8 mouse cellular contexts compared by ENCODE assay signal in the genomic region with DNA sequence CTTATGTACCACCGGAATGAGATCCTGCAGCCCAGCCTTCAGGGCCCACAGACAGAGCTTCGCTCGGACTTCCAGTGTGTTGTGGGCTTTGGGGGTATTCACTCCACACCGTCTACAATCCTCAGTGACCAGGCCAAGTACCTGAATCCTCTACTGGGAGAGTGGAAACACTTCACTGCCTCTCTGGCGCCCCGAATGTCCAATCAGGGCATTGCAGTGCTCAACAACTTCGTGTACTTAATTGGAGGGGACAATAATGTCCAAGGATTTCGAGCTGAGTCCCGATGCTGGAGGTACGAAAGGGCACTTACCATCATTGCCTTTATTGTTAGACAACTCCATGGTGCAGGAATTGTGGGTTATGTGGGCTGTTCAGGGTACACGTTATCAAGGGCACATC. TPM values are rescaled to one million over a fixed set of nuclear protein-coding genes. Genes with fewer than 3 reads are reported as not detected.
DNase-seq lines count a peak whose midpoint lies in the region; ATAC-seq and TF ChIP-seq lines count a peak whose summit lies in the region.
"Had no signal": no experiment of that assay in that cellular context is flagged by ENCODE, and none has a peak within 500 bp of the region (broad histone marks: within the 10 kb centered on the region; RNA-seq: fewer than 3 reads in every experiment).

No protein-coding gene starts in this region.

- peak; percentile 77 for TF ChIP-seq CTCF in intestine, postnatal 0 days (IDR thresholded peaks at IDR 0.05; ENCODE audit: low read depth)

- no peak overlapping the region for H3K4me3 ChIP-seq in intestine, postnatal 0 days (ENCODE audit: low read depth, low read length)
- no peak overlapping the region for H3K4me3 ChIP-seq in intestine, embryonic 15.5 days (replicated peaks)
- H3K4me3 ChIP-seq in embryonic facial prominence, embryonic 11.5 days (ENCODE audit: low read depth, low read length), result no peak overlapping the region
- H3K4me3 ChIP-seq in intestine, embryonic 16.5 days (ENCODE audit: low read length), result no peak overlapping the region
- H3K4me3 ChIP-seq: liver, embryonic 15.5 days had no signal

- no peaks in the 10 kb centered on the region for H3K27me3 ChIP-seq in intestine, postnatal 0 days (replicated peaks; ENCODE audit: control insufficient read depth, insufficient read depth, low read length)
- no peaks in the 10 kb centered on the region for H3K27me3 ChIP-seq in intestine, embryonic 15.5 days (replicated peaks)
- H3K27me3 ChIP-seq in embryonic facial prominence, embryonic 11.5 days (ENCODE audit: control insufficient read depth, insufficient read depth, low read length), result no peaks in the 10 kb centered on the region
- no peaks in the 10 kb centered on the region for H3K27me3 ChIP-seq in intestine, embryonic 16.5 days (replicated peaks; ENCODE audit: control insufficient read depth, insufficient read depth, low read length)
- H3K27me3 ChIP-seq: liver, embryonic 15.5 days had no signal

- H3K4me1 ChIP-seq in intestine, postnatal 0 days (replicated peaks; ENCODE audit: control insufficient read depth, insufficient read depth, low read length), result no peaks in the 10 kb centered on the region
- no peaks in the 10 kb centered on the region for H3K4me1 ChIP-seq in intestine, embryonic 15.5 days (replicated peaks)
- H3K4me1 ChIP-seq in embryonic facial prominence, embryonic 11.5 days (ENCODE audit: control insufficient read depth, insufficient read depth, low read length), result no peaks in the 10 kb centered on the region
- H3K4me1 ChIP-seq in intestine, embryonic 16.5 days (ENCODE audit: control insufficient read depth, insufficient read depth, low read length), result no peaks in the 10 kb centered on the region

- peak; percentile 52 for DNase-seq in 3T3-L1 (ENCODE audit: low read depth, low spot score)
- peak; percentile 18 for DNase-seq in A20 (ENCODE audit: low read depth, low spot score)
- peak; percentile 44 for DNase-seq in embryonic facial prominence, embryonic 11.5 days (ENCODE audit: low spot score)
- peak; percentile 73 for DNase-seq in testis, postnatal 10 days (ENCODE audit: low spot score)

- H3K4me2 ChIP-seq in intestine, postnatal 0 days (replicated peaks; ENCODE audit: low read depth), result no peak overlapping the region
- H3K4me2 ChIP-seq in intestine, embryonic 15.5 days (replicated peaks), result no peak overlapping the region
- H3K4me2 ChIP-seq in embryonic facial prominence, embryonic 11.5 days (ENCODE audit: low read depth, low read length), result no peak overlapping the region
- H3K4me2 ChIP-seq in intestine, embryonic 16.5 days (ENCODE audit: low read depth, low read length), result no peak overlapping the region
- H3K4me2 ChIP-seq: liver, embryonic 15.5 days had no signal

- H3K27ac ChIP-seq in intestine, postnatal 0 days (ENCODE audit: low read depth, low read length), result no peak overlapping the region
- H3K27ac ChIP-seq in intestine, embryonic 15.5 days, result no peak overlapping the region
- H3K27ac ChIP-seq in embryonic facial prominence, embryonic 11.5 days (replicated peaks; ENCODE audit: low read depth, low read length), result no peak overlapping the region
- no peak overlapping the region for H3K27ac ChIP-seq in intestine, embryonic 16.5 days (ENCODE audit: low read length)
- H3K27ac ChIP-seq: liver, embryonic 15.5 days had no signal

- WGBS in intestine, postnatal 0 days, result 68% methylated on average over 11 of the region's 11 CpGs
- 67% methylated on average over 11 of the region's 11 CpGs for WGBS in intestine, embryonic 15.5 days
- WGBS in embryonic facial prominence, embryonic 11.5 days, result 66% methylated on average over 11 of the region's 11 CpGs
- WGBS in intestine, embryonic 16.5 days, result 68% methylated on average over 11 of the region's 11 CpGs

- ATAC-seq in intestine, postnatal 0 days, result no peak
- no peak for ATAC-seq in intestine, embryonic 15.5 days
- no peak for ATAC-seq in embryonic facial prominence, embryonic 11.5 days (replicated peaks; ENCODE audit: insufficient number of reproducible peaks, low FRiP score, low TSS enrichment, low read depth)
- no peak for ATAC-seq in intestine, embryonic 16.5 days

- H3K9me3 ChIP-seq in intestine, postnatal 0 days (ENCODE audit: control insufficient read depth), result no peaks in the 10 kb centered on the region
- no peaks in the 10 kb centered on the region for H3K9me3 ChIP-seq in intestine, embryonic 15.5 days
- no peaks in the 10 kb centered on the region for H3K9me3 ChIP-seq in embryonic facial prominence, embryonic 11.5 days (replicated peaks; ENCODE audit: control insufficient read depth, low read length)
- H3K9me3 ChIP-seq in intestine, embryonic 16.5 days (ENCODE audit: control insufficient read depth, low read length), result no peaks in the 10 kb centered on the region
- H3K9me3 ChIP-seq: liver, embryonic 15.5 days had no signal

- H3K9ac ChIP-seq in intestine, postnatal 0 days (ENCODE audit: low read depth, low read length), result no peak overlapping the region
- no peak overlapping the region for H3K9ac ChIP-seq in intestine, embryonic 15.5 days
- H3K9ac ChIP-seq in embryonic facial prominence, embryonic 11.5 days (replicated peaks; ENCODE audit: low read length), result no peak overlapping the region
- no peak overlapping the region for H3K9ac ChIP-seq in intestine, embryonic 16.5 days (ENCODE audit: low read depth, low read length)
- H3K9ac ChIP-seq: liver, embryonic 15.5 days had no signal

- H3K36me3 ChIP-seq in intestine, postnatal 0 days (ENCODE audit: control insufficient read depth, insufficient read depth), result peaks cover 54% of the 10 kb centered on the region
- peaks cover 29% of the 10 kb centered on the region for H3K36me3 ChIP-seq in intestine, embryonic 15.5 days
- peaks cover 8% of the 10 kb centered on the region for H3K36me3 ChIP-seq in embryonic facial prominence, embryonic 11.5 days (replicated peaks; ENCODE audit: control insufficient read depth, insufficient read depth, low read depth, low read length)
- H3K36me3 ChIP-seq in intestine, embryonic 16.5 days (ENCODE audit: control insufficient read depth, insufficient read depth, low read length), result peaks cover 15% of the 10 kb centered on the region

RNA-seq across cellular contexts. Expression of gene Klhl22, which starts 17.4 kb away (rescaled TPM):
- 29.0 and 29.9 TPM in 2 replicates for polyA plus RNA-seq in intestine, postnatal 0 days (2015; fragmentation: Nextera tagmentation; extraction: Ambion mirVana)
- 52.3 and 55.6 TPM in 2 replicates for polyA plus RNA-seq in intestine, embryonic 15.5 days (2015; fragmentation: Nextera tagmentation; extraction: Ambion mirVana)
- polyA plus RNA-seq in embryonic facial prominence, embryonic 11.5 days (2014; fragmentation: Nextera tagmentation; extraction: Ambion mirVana), result 48.0 and 58.1 TPM in 2 replicates
- polyA plus RNA-seq in intestine, embryonic 16.5 days (2015; fragmentation: Nextera tagmentation; extraction: Ambion mirVana), result 56.5 and 59.2 TPM in 2 replicates

RNA-seq across cellular contexts. Expression of gene Scarf2, which starts 20.3 kb away (rescaled TPM):
- 6.3 and 6.9 TPM in 2 replicates for polyA plus RNA-seq in intestine, postnatal 0 days (2015; fragmentation: Nextera tagmentation; extraction: Ambion mirVana)
- polyA plus RNA-seq in intestine, embryonic 15.5 days (2015; fragmentation: Nextera tagmentation; extraction: Ambion mirVana), result 11.5 and 11.7 TPM in 2 replicates
- 13.5 and 15.3 TPM in 2 replicates for polyA plus RNA-seq in embryonic facial prominence, embryonic 11.5 days (2014; fragmentation: Nextera tagmentation; extraction: Ambion mirVana)
- 4.4 and 5.7 TPM in 2 replicates for polyA plus RNA-seq in intestine, embryonic 16.5 days (2015; fragmentation: Nextera tagmentation; extraction: Ambion mirVana)

RNA-seq across cellular contexts. Expression of gene Med15, which starts 44.1 kb away (rescaled TPM):
- 26.6 TPM in 2 replicates for polyA plus RNA-seq in intestine, postnatal 0 days (2015; fragmentation: Nextera tagmentation; extraction: Ambion mirVana)
- polyA plus RNA-seq in intestine, embryonic 15.5 days (2015; fragmentation: Nextera tagmentation; extraction: Ambion mirVana), result 38.0 and 43.0 TPM in 2 replicates
- polyA plus RNA-seq in embryonic facial prominence, embryonic 11.5 days (2014; fragmentation: Nextera tagmentation; extraction: Ambion mirVana), result 32.8 and 33.6 TPM in 2 replicates
- polyA plus RNA-seq in intestine, embryonic 16.5 days (2015; fragmentation: Nextera tagmentation; extraction: Ambion mirVana), result 43.9 and 47.9 TPM in 2 replicates

RNA-seq across cellular contexts. Expression of gene B830017H08Rik, which starts 56.1 kb away (rescaled TPM):
- polyA plus RNA-seq in intestine, postnatal 0 days (2015; fragmentation: Nextera tagmentation; extraction: Ambion mirVana), result not detected in 2 replicates
- polyA plus RNA-seq in intestine, embryonic 15.5 days (2015; fragmentation: Nextera tagmentation; extraction: Ambion mirVana), result not detected in 2 replicates
- polyA plus RNA-seq in embryonic facial prominence, embryonic 11.5 days (2014; fragmentation: Nextera tagmentation; extraction: Ambion mirVana), result not detected in 2 replicates
- not detected in 2 replicates for polyA plus RNA-seq in intestine, embryonic 16.5 days (2015; fragmentation: Nextera tagmentation; extraction: Ambion mirVana)
- polyA plus RNA-seq: liver, embryonic 15.5 days had no signal

Comparison
In these comparisons a context has a peak if more than half of its experiments do, and no peak if none do; other contexts are left out.
1. DNase-seq: peak in every context shown above with its lines; median percentile 73 in testis, postnatal 10 days; 52 in 3T3-L1; 44 in embryonic facial prominence, embryonic 11.5 days; 18 in A20.